Mouse (Mus musculus) left cerebral cortex, postnatal 14 days (tissue): Measurements from ENCODE around the gene Akr1cl. TPM values are rescaled to one million over a fixed set of nuclear protein-coding genes. Genes with fewer than 3 reads are reported as not detected.

ENCODE experiments used
- DNase-seq, 2 experiments: peaks; one replicate each; pipeline ENCODE4 v3.0.0; 2021 to 2022; ENCODE audit warnings: low spot score in 2 of 2, mixed read lengths in 1 of 2
- intact Hi-C: fragments of 180-260 bp; cut with DNase I; formaldehyde crosslinking; loops from one replicate; pipeline ENCODE4 v1.15.1; 2025
- total RNA-seq, 2 experiments: library from RNA; stranded (reverse); gene quantifications; 2 replicates each; pipeline ENCODE4 v1.2.3; 2021

The Akr1cl gene
- total RNA-seq, 2 experiments from 2014 or later, result not detected

GRCm38 (mm10) chr1:65010153-65010552 lies 22.4 kb downstream of the Akr1cl start:
- DNase-seq, result peak; percentile 73 to 81
- intact Hi-C loops, result loop anchor here (5.0 kb wide), 2 partner anchors 273 to 1353 kb away; partner anchors contain the start of gene Fzd5

- no peak for DNase-seq
- intact Hi-C loops, result loop anchor here (10.0 kb wide), 1 partner anchor 391 kb away; the partner anchor contains the start of gene Mettl21a
Observed at GRCm38 (mm10) chr1:65005575-65005974, 27.0 kb downstream of the Akr1cl start.

- intact Hi-C loops, result loop anchor here (10.0 kb wide), 1 partner anchor 390 kb away; the partner anchor contains the start of gene Mettl21a
- DNase-seq, result no peak
Observed at GRCm38 (mm10) chr1:65004526-65004925, 28.0 kb downstream of the Akr1cl start.

GRCm38 (mm10) chr1:64993206-64993605 lies 39.4 kb downstream of the Akr1cl start:
- intact Hi-C loops, result no loop called here

GRCm38 (mm10) chr1:64988176-64988575 lies 44.4 kb downstream of the Akr1cl start:
- intact Hi-C loops, result loop anchor here (5.0 kb wide), 1 partner anchor 271 kb away; no protein-coding TSS in a partner anchor

More at GRCm38 (mm10) chr1:64993206-64993605, 39.4 kb downstream of the Akr1cl start:
- DNase-seq, result no peak

GRCm38 (mm10) chr1:64986120-64986519 lies 46.4 kb downstream of the Akr1cl start:
- intact Hi-C loops, result loop anchor here (5.0 kb wide), 1 partner anchor 269 kb away; no protein-coding TSS in a partner anchor
- DNase-seq, result peak; percentile 66 to 76

More at GRCm38 (mm10) chr1:64988176-64988575, 44.4 kb downstream of the Akr1cl start:
- no peak for DNase-seq

- DNase-seq, result no peak
- intact Hi-C loops, result no loop called here
Observed at GRCm38 (mm10) chr1:64983247-64983646, 49.3 kb downstream of the Akr1cl start.

- peak; percentile 51 to 80 for DNase-seq
- intact Hi-C loops, result no loop called here
Observed at GRCm38 (mm10) chr1:64978321-64978799, 54.2 kb downstream of the Akr1cl start.

GRCm38 (mm10) chr1:64975346-64975745 lies 57.2 kb downstream of the Akr1cl start:
- DNase-seq, result no peak
- intact Hi-C loops, result no loop called here

GRCm38 (mm10) chr1:64970685-64971084 lies 61.9 kb downstream of the Akr1cl start:
- intact Hi-C loops, result no loop called here
- no peak for DNase-seq

Other genes with a start within 250 kb of the Akr1cl start
- gene Plekhm3, start 75.9 kb downstream of the Akr1cl start, total RNA-seq, result 10 to 100 TPM; 29.5 to 30.0 TPM
- not detected for gene Cryge, start 18.4 kb upstream of the Akr1cl start, total RNA-seq
- not detected for gene Crygd, start 30.7 kb upstream of the Akr1cl start, total RNA-seq
- gene Crygc, start 40.9 kb upstream of the Akr1cl start, total RNA-seq, result not detected
- not detected for gene Crygb, start 49.5 kb upstream of the Akr1cl start, total RNA-seq
- 1 to 10 TPM; 1.4 to 1.6 TPM for gene Cryga, start 70.6 kb upstream of the Akr1cl start, total RNA-seq
- gene Gm28845, start 86.8 kb upstream of the Akr1cl start, total RNA-seq, result not detected
- gene D630023F18Rik, start 90.5 kb upstream of the Akr1cl start, total RNA-seq, result 10 to 100 TPM; 10.5 to 15.8 TPM
- 10 to 100 TPM; 52.8 to 67.6 TPM for gene Idh1, start 153.7 kb upstream of the Akr1cl start, total RNA-seq
- 10 to 100 TPM; 40.6 to 43.2 TPM for gene Pikfyve, start 153.9 kb upstream of the Akr1cl start, total RNA-seq
- 1 to 10 TPM; 3.4 to 3.7 TPM for gene Pth2r, start 249.3 kb upstream of the Akr1cl start, total RNA-seq